Mouse (Mus musculus) adrenal gland, postnatal 25 days (tissue): Measurements from ENCODE around the gene Cox16. TPM values are rescaled to one million over a fixed set of nuclear protein-coding genes. Genes with fewer than 3 reads are reported as not detected.

ENCODE experiments used
- DNase-seq: peaks from one replicate; pipeline ENCODE4 v3.0.0; 2021; ENCODE audit warnings: mixed read lengths
- total RNA-seq: library from RNA; stranded (reverse); gene quantifications from 2 replicates; pipeline ENCODE4 v1.2.3, GENCODE M21; 2021

Cox16 gene
- total RNA-seq, 1 experiment from 2014 or later = 99.5 TPM

- no peak for DNase-seq
These were observed 159.9 kb downstream of the Cox16 start for GRCm38 (mm10) chr12:81324991-81325390.

GRCm38 (mm10) chr12:81324116-81324515, 160.8 kb downstream of the Cox16 start:
- no peak for DNase-seq

- no peak for DNase-seq
These were observed 163.9 kb downstream of the Cox16 start for GRCm38 (mm10) chr12:81321021-81321420.

- no peak for DNase-seq
These were observed 167.1 kb downstream of the Cox16 start for GRCm38 (mm10) chr12:81317811-81318210.

- DNase-seq = no peak
These were observed 169.0 kb downstream of the Cox16 start for GRCm38 (mm10) chr12:81315953-81316352.

Other genes with a start within 250 kb of the Cox16 start
- gene Slc8a3, start 151.9 kb downstream of the Cox16 start, total RNA-seq = 1.2 and 1.7 TPM in 2 replicates
- gene Gm4787, start 105.7 kb downstream of the Cox16 start, total RNA-seq = 1.2 and 3.0 TPM in 2 replicates
- gene Adam4, start 63.2 kb downstream of the Cox16 start, total RNA-seq = 3.2 and 3.3 TPM in 2 replicates
- 23.9 and 34.0 TPM in 2 replicates for gene Gm20498, start 47.8 kb upstream of the Cox16 start, total RNA-seq
- 30.9 and 33.9 TPM in 2 replicates for gene Synj2bp, start 47.8 kb upstream of the Cox16 start, total RNA-seq
- gene Adam21, start 83.3 kb upstream of the Cox16 start, total RNA-seq = 0.21 TPM in 1 of 2 replicates, not detected in the other
- gene Med6, start 109.9 kb upstream of the Cox16 start, total RNA-seq = 26.3 and 31.3 TPM in 2 replicates
- gene Ttc9, start 146.1 kb upstream of the Cox16 start, total RNA-seq = 3.1 and 4.3 TPM in 2 replicates